ENCODE assay signal across 9 mouse cellular contexts in the genomic region with DNA sequence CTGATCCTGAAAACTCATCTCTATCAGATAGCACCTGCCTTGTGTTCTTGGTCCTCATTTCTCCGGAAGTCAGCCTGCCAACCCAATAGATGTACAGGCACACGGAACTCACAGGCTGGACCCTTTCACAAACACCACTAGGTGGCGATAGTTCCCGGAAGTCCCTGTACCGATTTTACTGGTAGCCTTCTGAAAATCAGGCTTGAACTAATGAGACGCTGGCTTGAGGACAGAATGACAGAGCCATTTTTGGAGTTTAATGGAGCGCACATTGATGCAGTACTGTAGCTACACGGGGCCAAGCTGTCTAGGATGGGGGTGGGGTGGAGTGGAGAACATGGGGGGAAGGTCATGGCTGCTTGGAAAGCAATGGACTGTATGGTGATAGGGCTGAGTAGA. TPM values are rescaled to one million over a fixed set of nuclear protein-coding genes. Genes with fewer than 3 reads are reported as not detected.
DNase-seq lines count a peak whose midpoint lies in the region; ATAC-seq and TF ChIP-seq lines count a peak whose summit lies in the region.
"Had no signal": no experiment of that assay in that cellular context is flagged by ENCODE, and none has a peak within 500 bp of the region (broad histone marks: within the 10 kb centered on the region; RNA-seq: fewer than 3 reads in every experiment).

No protein-coding gene starts in this region.

- no peaks in the 10 kb centered on the region for H3K9me3 ChIP-seq in MEL (replicated peaks; ENCODE audit: insufficient read depth, low read length)
- H3K9me3 ChIP-seq in embryonic facial prominence, embryonic 15.5 days (replicated peaks) = no peaks in the 10 kb centered on the region
- no peaks in the 10 kb centered on the region for H3K9me3 ChIP-seq in stomach, embryonic 15.5 days

- H3K27ac ChIP-seq in kidney, adult 2 months (ENCODE audit: insufficient read depth, low read depth, low read length) = no peak overlapping the region
- no peak overlapping the region for H3K27ac ChIP-seq in MEL (ENCODE audit: control insufficient read depth, low read depth, low read length)
- no peak overlapping the region for H3K27ac ChIP-seq in embryonic facial prominence, embryonic 15.5 days (replicated peaks)
- no peak overlapping the region for H3K27ac ChIP-seq in stomach, embryonic 15.5 days

- no peaks in the 10 kb centered on the region for H3K27me3 ChIP-seq in kidney, adult 2 months (replicated peaks; ENCODE audit: control insufficient read depth, insufficient read depth, low read length)
- H3K27me3 ChIP-seq in MEL (ENCODE audit: control insufficient read depth in 1 of 2, insufficient read depth in 2 of 2, low read length in 2 of 2) = no peaks in the 10 kb centered on the region
- H3K27me3 ChIP-seq in embryonic facial prominence, embryonic 15.5 days = no peaks in the 10 kb centered on the region
- H3K27me3 ChIP-seq in stomach, embryonic 15.5 days (replicated peaks) = no peaks in the 10 kb centered on the region

- TF ChIP-seq POLR2A in kidney, adult 2 months (IDR thresholded peaks at IDR 0.05; ENCODE audit: low read depth, low read length) = no peak
- TF ChIP-seq POLR2A in MEL (IDR thresholded peaks at IDR 0.05; ENCODE audit: control insufficient read depth in 1 of 2, insufficient read depth in 1 of 2, low read depth in 1 of 2, low read length in 2 of 2, poor library complexity in 1 of 2) = no peak

- DNase-seq in kidney, adult 2 months = no peak
- DNase-seq in kidney, postnatal 10 days = no peak
- peak; percentile 84 for DNase-seq in MEL (ENCODE audit: low read depth, low spot score)
- peak; percentile 53 for DNase-seq in lung, postnatal 25 days (ENCODE audit: low spot score)
- DNase-seq in cerebellum, adult 9-11 months = no peak

- H3K79me2 ChIP-seq in MEL (ENCODE audit: control insufficient read depth, insufficient read depth, low read length, poor library complexity) = no peaks in the 10 kb centered on the region

- peak; percentile 50 for TF ChIP-seq CTCF in kidney, adult 2 months (conservative IDR thresholded peaks at IDR 0.05; ENCODE audit: insufficient read depth, insufficient read length, low read depth, low read length)
- peak; percentile 61 to 78 (median 71) for TF ChIP-seq CTCF in MEL (IDR thresholded peaks at IDR 0.05 in 2 of 3, conservative IDR thresholded peaks at IDR 0.05 in 1 of 3; ENCODE audit: control insufficient read depth in 1 of 3, insufficient read depth in 1 of 3, low read depth in 2 of 3, low read length in 3 of 3, poor library complexity in 1 of 3, severe bottlenecking in 1 of 3)

- H3K4me2 ChIP-seq in embryonic facial prominence, embryonic 15.5 days (replicated peaks) = peak overlapping the region; percentile 57
- peak overlapping the region; percentile 77 for H3K4me2 ChIP-seq in stomach, embryonic 15.5 days

- peaks cover 16% of the 10 kb centered on the region for H3K4me1 ChIP-seq in kidney, adult 2 months (ENCODE audit: control insufficient read depth, insufficient read depth, low read length)
- H3K4me1 ChIP-seq in MEL (ENCODE audit: control insufficient read depth in 1 of 2, insufficient read depth in 2 of 2, low read length in 2 of 2) = peaks cover 0 to 7% of the 10 kb centered on the region in 2 experiments; a peak in 3 of 4 replicates
- H3K4me1 ChIP-seq in embryonic facial prominence, embryonic 15.5 days = peaks cover 14% of the 10 kb centered on the region
- 0 out of 2 replicates have a peak, but pooled peaks cover 6% of the 10 kb centered on the region for H3K4me1 ChIP-seq in stomach, embryonic 15.5 days

- ATAC-seq in embryonic facial prominence, embryonic 15.5 days (ENCODE audit: insufficient number of reproducible peaks, low FRiP score, low TSS enrichment, low read depth) = no peak; the same call in 1 of the 2 replicates
- ATAC-seq in inflammation-experienced regulatory T-cells, adult 6 months = peak; percentile 70
- 0 out of 2 replicates have a peak, but pooled peaks have one; percentile 51 for ATAC-seq in stomach, embryonic 15.5 days (ENCODE audit: insufficient read depth, low FRiP score, low read depth)

- 9% methylated on average over 8 of the region's 8 CpGs for WGBS in kidney, adult 2 months
- WGBS in embryonic facial prominence, embryonic 15.5 days = 7% methylated on average over 8 of the region's 8 CpGs
- 9% methylated on average over 8 of the region's 8 CpGs for WGBS in stomach, embryonic 15.5 days

- peak; percentile 37 for TF ChIP-seq RAD21 in MEL (IDR thresholded peaks at IDR 0.05; ENCODE audit: low read depth, low read length)

- H3K4me3 ChIP-seq in kidney, adult 2 months (ENCODE audit: insufficient read depth, low read depth, low read length) = no peak overlapping the region
- H3K4me3 ChIP-seq in MEL (ENCODE audit: control insufficient read depth in 1 of 2, insufficient read depth in 1 of 2, low read depth in 2 of 2, low read length in 2 of 2) = peak overlapping the region; percentile 40 to 62
- H3K4me3 ChIP-seq in embryonic facial prominence, embryonic 15.5 days (replicated peaks) = peak overlapping the region; percentile 34
- H3K4me3 ChIP-seq in stomach, embryonic 15.5 days (replicated peaks) = peak overlapping the region; percentile 37
- H3K4me3 ChIP-seq: myocyte had no signal

- H3K36me3 ChIP-seq in kidney, adult 2 months (ENCODE audit: control insufficient read depth, insufficient read depth, low read length) = no peaks in the 10 kb centered on the region
- peaks cover 0 to 3% of the 10 kb centered on the region in 2 experiments; a peak in 1 of 4 replicates for H3K36me3 ChIP-seq in MEL (ENCODE audit: control insufficient read depth in 1 of 2, insufficient read depth in 2 of 2, low read length in 2 of 2)
- no peaks in the 10 kb centered on the region for H3K36me3 ChIP-seq in embryonic facial prominence, embryonic 15.5 days
- no peaks in the 10 kb centered on the region for H3K36me3 ChIP-seq in stomach, embryonic 15.5 days

- no peak for TF ChIP-seq EP300 in MEL (IDR thresholded peaks at IDR 0.05; ENCODE audit: low read depth in 1 of 2, low read length in 2 of 2)

- H3K9ac ChIP-seq in MEL (ENCODE audit: control insufficient read depth, low read depth, low read length, poor library complexity, severe bottlenecking) = peak overlapping the region; percentile 6; the same call in 1 of the 2 replicates
- H3K9ac ChIP-seq in embryonic facial prominence, embryonic 15.5 days = no peak overlapping the region
- H3K9ac ChIP-seq in stomach, embryonic 15.5 days = no peak overlapping the region

TF ChIP-seq in MEL, 35 proteins besides CTCF, POLR2A, EP300 and RAD21:
- TF ChIP-seq SMC3 (IDR thresholded peaks at IDR 0.05; ENCODE audit: low read depth, low read length) = peak; percentile 47
- TF ChIP-seq HCFC1 (IDR thresholded peaks at IDR 0.05; ENCODE audit: low read depth, low read length) = 0 out of 2 replicates have a peak, but pooled peaks have one; percentile 28
- no peak for TF ChIP-seq UBTF (IDR thresholded peaks at IDR 0.05; ENCODE audit: borderline replicate concordance, insufficient read depth, low read depth, low read length)
- TF ChIP-seq ZC3H11A (IDR thresholded peaks at IDR 0.05; ENCODE audit: low read depth, low read length) = no peak
- TF ChIP-seq MYB (IDR thresholded peaks at IDR 0.05; ENCODE audit: low read depth, low read length) = no peak
- TF ChIP-seq ELF1 (IDR thresholded peaks at IDR 0.05; ENCODE audit: low read depth, low read length) = peak; percentile 97

RNA-seq across cellular contexts. Expression of a gene that starts 18.5 kb away (rescaled TPM):
- not detected in 2 replicates for polyA plus RNA-seq in kidney, adult 2 months (2012; rRNA removed)
- 0.12 and 0.29 TPM in 2 replicates for total RNA-seq in MEL (2012; rRNA removed)
- not detected for polyA plus RNA-seq in MEL (2012; ENCODE audit: insufficient read depth in 1 of 2, insufficient read length in 2 of 2, low read depth in 1 of 2, low replicate concordance in 2 of 2, missing spikeins in 1 of 2)
- 14.1 and 19.8 TPM in 2 replicates for polyA plus RNA-seq in embryonic facial prominence, embryonic 15.5 days (2015; fragmentation: Nextera tagmentation; extraction: Ambion mirVana)
- polyA plus RNA-seq in inflammation-experienced regulatory T-cells, adult 6 months (2017; shearing (Covaris generic)) = not detected
- 0.26 and 0.36 TPM in 2 replicates for polyA plus RNA-seq in stomach, embryonic 15.5 days (2015; fragmentation: Nextera tagmentation; extraction: Ambion mirVana)

RNA-seq across cellular contexts. Expression of a gene that starts 32.1 kb away (rescaled TPM):
- polyA plus RNA-seq in kidney, adult 2 months (2012; rRNA removed) = 4.8 and 8.0 TPM in 2 replicates
- 5.2 and 7.8 TPM in 2 replicates for total RNA-seq in MEL (2012; rRNA removed)
- polyA plus RNA-seq in MEL (2012; ENCODE audit: insufficient read depth in 1 of 2, insufficient read length in 2 of 2, low read depth in 1 of 2, low replicate concordance in 2 of 2, missing spikeins in 1 of 2) = 10 to 100 TPM; 27.1 to 83.9 TPM
- 17.5 and 20.0 TPM in 2 replicates for polyA plus RNA-seq in embryonic facial prominence, embryonic 15.5 days (2015; fragmentation: Nextera tagmentation; extraction: Ambion mirVana)
- polyA plus RNA-seq in inflammation-experienced regulatory T-cells, adult 6 months (2017; shearing (Covaris generic)) = 100 to 1,000 TPM in 1 of 3 experiments, 10 to 100 TPM in 2; 61.5 to 101 (median 68.3) TPM
- polyA plus RNA-seq in stomach, embryonic 15.5 days (2015; fragmentation: Nextera tagmentation; extraction: Ambion mirVana) = 6.9 and 7.6 TPM in 2 replicates

Comparison
In these comparisons a context has a peak if more than half of its experiments do, and no peak if none do; other contexts are left out.
1. DNase-seq: peak in MEL (single experiment) and lung, postnatal 25 days (single experiment); none in kidney, adult 2 months (single experiment), kidney, postnatal 10 days (single experiment) and cerebellum, adult 9-11 months (single experiment).
2. RNA of a gene that starts 18.5 kb away (polyA plus RNA-seq): 14.1 to 19.8 TPM in embryonic facial prominence, embryonic 15.5 days; 0.26 to 0.36 TPM in stomach, embryonic 15.5 days, not detected in kidney, adult 2 months, not detected in MEL and not detected in inflammation-experienced regulatory T-cells, adult 6 months; every median in the first group is over 10 times any median in the second.